Mouse (Mus musculus) left cerebral cortex, adult 2 months (tissue): ENCODE measurements around the gene Ccdc155. TPM values are rescaled to one million over a fixed set of nuclear protein-coding genes. Genes with fewer than 3 reads are reported as not detected.
A peak's percentile ranks its signal among the peaks of the same experiment; 100 is the strongest.
"Not testable (repeated sequence)": the region's sequence is repeated elsewhere in the genome, so short reads cannot be mapped to it uniquely, and the experiment has no call there.

Experiments
- DNase-seq, 2 experiments: peaks; one replicate each; pipeline ENCODE4 v3.0.0; 2021 to 2022; ENCODE audit warnings: low spot score in 2 of 2, mixed read lengths in 1 of 2; ENCODE audit errors: extremely low spot score in 1 of 2
- H3K27ac ChIP-seq: fragments of 200-600 bp; 2 replicates; pipeline ENCODE4 v1.8.1; 2022
- H3K4me3 ChIP-seq: fragments of 200-600 bp; 2 replicates; pipeline ENCODE4 v1.8.1; 2022
- CTCF ChIP-seq: fragments of 200-600 bp; IDR thresholded peaks from 2 replicates; pipeline ENCODE4 v1.8.1; 2022; ENCODE audit warnings: antibody characterized with exemption, mild to moderate bottlenecking, moderate library complexity
- intact Hi-C: fragments of 180-260 bp; cut with DNase I; formaldehyde crosslinking; loops from one replicate; pipeline ENCODE4 v1.15.1; 2025
- total RNA-seq, 2 experiments: library from RNA; stranded (reverse); gene quantifications; 2 replicates each; pipeline ENCODE4 v1.2.3; 2021

Gene Ccdc155
- total RNA-seq, 2 experiments from 2014 or later, result 6.7 to 7.5 TPM

DNA sequence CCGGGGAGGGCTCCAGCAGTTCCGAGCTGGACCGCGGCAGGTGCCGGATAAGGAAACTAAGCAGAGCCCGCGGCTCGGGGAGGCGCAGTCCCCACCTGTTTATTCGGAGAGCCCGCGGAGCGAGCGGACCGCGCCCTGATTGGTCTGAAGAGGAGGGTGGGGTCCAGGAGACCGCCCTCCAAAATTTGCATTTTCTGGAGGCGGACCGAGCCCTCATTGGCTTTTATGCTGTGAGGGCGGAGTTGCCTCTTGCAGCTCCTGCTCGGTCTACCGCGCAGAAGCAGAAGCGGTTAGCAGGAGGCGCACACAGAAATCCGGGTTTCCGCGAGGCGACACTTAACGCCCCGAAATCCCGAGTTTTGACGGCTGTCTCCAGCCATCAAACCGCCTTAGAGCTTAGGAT is 22.5 kb downstream of the Ccdc155 start:
- DNase-seq, result peak; percentile 82 to 83
- no peak; the same call in 1 of the 2 replicates for TF ChIP-seq CTCF
- Histone ChIP-seq H3K4me3 (peak overlapping the region; percentile 24), H3K27ac (peak overlapping the region; percentile 65; the same call in 1 of the 2 replicates)
- intact Hi-C loops, result no loop called here

DNA sequence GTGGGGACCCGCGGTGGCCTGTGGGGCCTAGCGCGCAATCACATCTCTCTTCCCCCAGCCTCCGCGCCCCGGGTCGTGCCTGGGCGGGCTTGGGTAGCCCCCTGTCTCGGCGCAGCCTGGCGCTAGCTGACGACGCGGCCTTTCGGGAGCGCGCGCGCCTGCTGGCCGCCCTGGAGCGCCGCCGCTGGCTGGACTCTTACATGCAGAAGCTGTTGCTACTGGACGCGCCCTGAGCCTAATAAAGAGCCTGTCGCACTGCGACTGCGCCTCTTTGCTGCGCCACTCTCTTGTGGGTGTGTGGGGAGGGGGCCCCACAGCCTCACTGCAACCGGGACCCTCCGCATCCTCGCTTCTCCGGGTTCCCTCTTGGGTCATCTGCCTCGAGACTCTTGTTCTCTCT is 23.2 kb downstream of the Ccdc155 start:
- TF ChIP-seq CTCF, result peak; percentile 12; the same call in 1 of the 2 replicates
- H3K27ac ChIP-seq, result no peak overlapping the region
- DNase-seq, result no peak
- no peak overlapping the region for H3K4me3 ChIP-seq
- intact Hi-C loops, result no loop called here

DNA sequence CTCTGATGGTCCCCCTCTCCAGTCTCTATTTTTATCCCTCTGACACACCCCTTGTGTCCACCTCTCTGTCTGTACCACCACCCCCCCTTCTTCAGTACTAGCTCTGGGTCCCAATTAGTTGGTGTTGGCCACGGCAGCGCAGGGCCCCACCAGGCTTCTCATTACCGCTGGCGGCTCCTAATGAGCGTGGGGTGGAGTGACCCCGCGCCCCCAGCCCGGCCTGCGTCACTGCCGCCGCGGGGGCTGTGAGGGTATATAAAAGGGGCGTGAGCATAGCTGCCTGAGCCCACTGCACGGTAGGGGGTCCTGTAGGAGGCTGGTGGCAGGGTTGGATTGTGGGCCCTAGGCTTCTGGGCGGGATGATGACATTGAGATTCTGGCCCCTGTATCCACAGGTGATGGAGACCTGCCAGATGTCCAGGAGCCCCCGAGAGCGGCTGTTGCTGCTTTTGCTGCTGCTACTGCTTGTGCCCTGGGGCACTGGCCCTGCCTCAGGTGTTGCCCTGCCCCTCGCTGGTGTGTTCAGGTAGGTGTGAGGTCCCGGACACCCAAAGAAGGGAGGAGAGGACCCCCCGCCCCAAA is 23.7 kb downstream of the Ccdc155 start, which contains the start of gene Pth2:
Pth2 (plus strand) TSS at position 100 of the 582 bp plus-strand sequence.
- Histone ChIP-seq H3K27ac (no peak within 1 kb of the TSS), H3K4me3 (no peak within 1 kb of the TSS)
- no peak for DNase-seq
- intact Hi-C loops, result no loop called here
- no peak for TF ChIP-seq CTCF

DNA sequence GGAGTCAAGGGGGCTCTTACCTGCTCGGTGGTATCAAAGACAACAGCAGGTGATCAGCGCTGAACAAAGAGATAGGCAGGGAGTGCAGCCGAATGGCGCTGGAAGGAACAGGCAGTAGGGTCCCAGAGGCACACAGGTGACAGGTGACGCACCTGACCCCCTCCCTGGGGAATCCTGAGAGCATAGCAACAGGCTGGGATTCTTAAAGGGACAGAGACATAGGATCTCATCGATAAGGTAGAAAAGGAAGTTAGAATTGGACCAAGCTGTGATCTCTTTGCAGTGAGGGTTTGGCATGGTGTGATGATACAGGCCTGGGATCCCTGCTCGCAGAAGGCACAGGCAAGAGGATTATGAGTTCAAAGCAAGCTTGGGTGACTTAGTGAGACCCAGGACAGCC is 25.2 kb downstream of the Ccdc155 start, which contains the start of gene Gfy:
Gfy (minus strand) TSS at position 101 of the 400 bp plus-strand sequence.
- H3K4me3 ChIP-seq, result no peak within 1 kb of the TSS
- intact Hi-C loops, result no loop called here

DNA sequence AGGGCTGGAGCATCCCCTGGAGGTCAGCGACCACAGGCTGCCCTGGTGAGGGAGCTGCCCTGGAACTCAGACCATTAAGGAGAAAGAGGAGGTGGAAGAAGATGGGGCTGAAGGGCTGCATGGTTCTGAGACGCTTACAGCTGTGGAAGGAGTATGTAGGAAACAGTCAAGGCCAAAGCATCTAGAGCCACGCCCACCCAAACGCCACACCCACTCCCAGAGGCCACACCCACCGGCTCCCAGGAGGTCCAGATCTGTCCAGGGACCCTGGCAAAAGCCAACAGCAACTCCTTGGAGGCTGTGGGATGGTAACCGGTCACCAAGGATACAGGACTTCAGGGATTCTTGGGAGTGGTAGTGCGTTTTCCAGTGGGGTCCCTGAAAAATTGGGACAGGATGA is 26.1 kb downstream of the Ccdc155 start:
- intact Hi-C loops, result no loop called here
- H3K4me3 ChIP-seq, result no peak overlapping the region
- no peak overlapping the region for H3K27ac ChIP-seq
- TF ChIP-seq CTCF, result no peak
- DNase-seq, result no peak

More for the DNA sequence above, 25.2 kb downstream of the Ccdc155 start, which contains the start of gene Gfy:
- no peak for DNase-seq
- no peak within 1 kb of the TSS for H3K27ac ChIP-seq
- no peak for TF ChIP-seq CTCF

DNA sequence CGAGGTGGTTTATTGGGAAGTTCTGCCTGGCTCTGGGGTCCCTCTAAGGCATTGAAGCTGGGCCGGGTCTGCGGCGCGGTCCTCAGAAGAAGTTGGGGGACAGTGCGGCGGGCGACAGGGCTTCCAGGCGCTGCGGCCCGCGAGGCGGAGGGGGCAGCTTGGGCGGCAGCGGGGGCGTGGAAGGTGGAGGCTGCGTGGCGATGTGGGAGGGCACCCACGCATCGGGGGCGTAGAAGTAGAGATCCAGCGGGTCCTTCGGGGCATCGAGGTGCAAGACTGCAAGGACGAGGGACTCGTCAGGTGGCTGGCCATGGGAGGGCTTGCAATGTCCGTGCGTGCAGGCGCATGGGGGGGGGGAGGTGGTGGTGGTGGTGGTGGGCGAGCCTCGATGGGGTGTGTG is 28.3 kb downstream of the Ccdc155 start:
- intact Hi-C loops, result no loop called here
- no peak for TF ChIP-seq CTCF
- no peak for DNase-seq
- Histone ChIP-seq H3K27ac (0 out of 2 replicates have a peak overlapping the region, but pooled peaks have one; percentile 15), H3K4me3 (no peak overlapping the region)

DNA sequence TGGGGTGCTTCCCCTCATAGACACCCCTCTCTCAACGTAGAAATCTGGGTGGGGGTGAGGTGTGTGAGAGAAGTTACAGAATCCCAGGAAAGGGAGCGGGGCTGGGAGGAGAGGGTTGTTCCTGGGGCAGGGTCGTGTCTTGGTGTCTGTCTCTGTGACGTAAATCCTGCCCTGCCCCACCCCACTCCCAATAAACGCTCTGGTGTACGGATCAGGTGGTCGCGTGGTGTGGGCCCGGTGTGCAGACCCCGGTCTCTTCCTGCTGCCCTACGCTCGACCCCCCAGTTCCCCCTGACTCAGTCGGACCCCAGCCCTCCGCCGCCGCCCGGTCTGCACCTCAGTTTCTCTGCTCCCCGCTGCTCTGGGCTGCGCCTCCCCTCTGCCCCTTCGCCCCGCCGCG is 28.8 kb downstream of the Ccdc155 start:
- H3K4me3 ChIP-seq, result no peak overlapping the region
- no peak overlapping the region for H3K27ac ChIP-seq
- TF ChIP-seq CTCF, result no peak
- intact Hi-C loops, result no loop called here
- no peak for DNase-seq

DNA sequence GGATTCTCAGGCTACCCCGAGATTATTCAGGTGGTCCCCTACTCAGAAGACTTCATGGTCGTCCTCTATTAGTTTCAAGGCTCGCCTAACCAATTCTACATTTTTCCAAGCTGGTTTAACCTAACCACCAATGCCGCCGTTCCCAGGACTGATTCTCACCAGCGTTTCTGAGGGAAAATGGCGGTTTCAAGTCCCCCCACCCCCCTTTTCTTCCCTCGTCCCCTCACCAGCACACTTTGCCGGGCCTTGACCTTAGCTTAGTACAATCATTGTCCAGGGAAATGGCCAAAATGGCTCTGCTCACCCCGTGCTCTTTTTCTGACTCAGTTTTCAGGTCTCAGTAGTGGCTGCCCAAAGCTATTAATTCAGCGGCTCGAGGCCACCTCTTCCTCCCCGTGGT is 29.3 kb downstream of the Ccdc155 start:
- Histone ChIP-seq H3K4me3 (no peak overlapping the region), H3K27ac (no peak overlapping the region)
- intact Hi-C loops, result no loop called here
- no peak for TF ChIP-seq CTCF
- no peak for DNase-seq

DNA sequence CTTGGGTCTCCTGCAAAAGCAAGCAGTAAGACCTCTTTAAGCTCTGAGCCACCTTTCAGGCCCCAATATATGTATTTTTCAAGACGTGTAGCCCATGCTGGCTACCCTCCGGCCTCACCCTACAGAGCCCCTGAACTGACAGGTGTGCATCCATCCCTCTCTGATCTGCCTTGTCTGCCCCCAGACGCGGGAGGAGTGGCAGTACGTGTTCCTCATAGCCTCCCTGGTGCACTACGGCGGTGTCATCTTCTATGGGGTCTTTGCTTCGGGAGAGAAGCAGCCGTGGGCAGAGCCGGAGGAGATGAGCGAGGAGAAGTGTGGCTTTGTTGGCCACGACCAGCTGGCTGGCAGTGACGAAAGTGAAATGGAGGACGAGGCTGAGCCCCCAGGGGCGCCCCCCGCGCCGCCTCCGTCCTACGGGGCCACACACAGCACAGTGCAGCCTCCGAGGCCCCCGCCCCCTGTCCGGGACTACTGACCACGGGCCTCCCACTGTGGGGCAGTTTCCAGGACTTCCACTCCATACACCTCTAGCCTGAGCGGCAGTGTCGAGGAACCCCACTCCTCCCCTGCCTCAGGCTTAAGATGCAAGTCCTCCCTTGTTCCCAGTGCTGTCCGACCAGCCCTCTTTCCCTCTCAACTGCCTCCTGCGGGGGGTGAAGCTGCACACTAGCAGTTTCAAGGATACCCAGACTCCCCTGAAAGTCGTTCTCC is 30.0 kb downstream of the Ccdc155 start:
- TF ChIP-seq CTCF, result no peak
- DNase-seq, result no peak

DNA sequence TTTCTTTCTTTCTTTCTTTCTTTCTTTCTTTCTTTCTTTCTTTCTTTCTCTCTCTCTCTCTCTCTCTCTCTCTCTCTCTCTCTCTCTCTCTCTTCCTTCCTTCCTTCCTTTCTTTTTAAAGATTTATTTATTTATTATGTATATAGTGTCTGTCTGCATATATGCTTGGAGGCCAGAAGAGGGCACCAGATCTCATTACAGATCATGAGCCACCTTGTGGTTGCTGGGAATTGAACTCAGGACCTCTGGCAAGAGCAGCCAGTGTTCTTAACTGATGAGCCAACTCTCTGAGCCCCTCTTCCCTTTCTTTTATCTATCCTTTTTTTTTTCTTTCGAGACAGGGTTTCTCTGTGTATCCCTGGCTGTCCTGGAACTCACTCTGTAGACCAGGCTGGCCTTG is 30.9 kb downstream of the Ccdc155 start:
- TF ChIP-seq CTCF, result peak; percentile 50
- DNase-seq, H3K27ac ChIP-seq, H3K4me3 ChIP-seq, intact Hi-C loops: not testable (repeated sequence)

More for the DNA sequence above, 30.0 kb downstream of the Ccdc155 start:
- Histone ChIP-seq H3K27ac (peak overlapping the region; percentile 50; the same call in 1 of the 2 replicates), H3K4me3 (no peak overlapping the region)
- intact Hi-C loops, result no loop called here

DNA sequence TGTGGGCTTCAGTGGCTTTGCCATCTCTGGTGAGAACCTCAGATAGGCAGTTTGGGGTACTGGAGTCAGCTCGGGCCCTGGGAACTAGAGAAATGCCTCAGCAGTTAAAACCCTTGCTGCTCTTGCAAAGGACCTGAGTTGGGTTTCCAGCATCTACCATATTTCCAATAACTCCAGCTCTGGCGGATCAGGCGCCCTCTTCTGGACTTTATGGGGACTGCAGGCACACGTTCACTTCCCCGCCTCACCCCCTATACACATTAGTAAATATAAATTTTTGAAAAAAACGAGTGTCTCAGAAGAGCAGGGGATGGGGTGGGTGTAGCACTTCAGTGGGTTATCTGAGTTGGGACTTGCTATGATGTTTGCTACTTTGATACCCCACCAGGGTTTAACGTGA is 31.7 kb downstream of the Ccdc155 start:
- DNase-seq, result no peak
- TF ChIP-seq CTCF, result peak; percentile 67
- Histone ChIP-seq H3K4me3 (no peak overlapping the region), H3K27ac (no peak overlapping the region)
- intact Hi-C loops, result no loop called here

DNA sequence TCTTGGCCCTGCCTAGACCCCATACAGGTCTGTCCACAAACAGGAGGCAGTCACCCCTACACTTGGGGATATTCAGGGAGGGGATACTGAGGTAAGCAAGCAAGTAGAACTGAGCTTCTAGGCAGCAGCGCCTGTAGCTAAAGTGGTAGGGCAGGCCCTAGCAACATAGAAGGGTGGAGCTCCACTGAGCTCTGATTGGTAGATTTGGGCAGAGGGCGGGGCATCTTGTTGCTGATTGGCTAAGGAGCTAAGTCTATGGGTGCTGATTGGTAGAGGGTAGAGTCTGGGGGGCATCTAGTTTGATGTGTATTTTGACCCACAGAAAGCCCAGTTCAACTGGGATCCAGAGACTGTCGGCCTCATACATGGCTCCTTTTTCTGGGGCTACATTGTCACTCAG is 35.2 kb downstream of the Ccdc155 start:
- DNase-seq, result peak in 1 of 2 experiments; percentile 58
- Histone ChIP-seq H3K27ac (peak overlapping the region; percentile 93), H3K4me3 (no peak overlapping the region)
- no peak for TF ChIP-seq CTCF
- intact Hi-C loops, result loop anchor here (2.0 kb wide), 1 partner anchor 87 kb away; no protein-coding TSS in a partner anchor
